Mouse (Mus musculus) G1E (cell line): Measurements from ENCODE around the gene Cdkn1a. TPM values are rescaled to one million over a fixed set of nuclear protein-coding genes. Genes with fewer than 3 reads are reported as not detected.
"Not testable (repeated sequence)": the region's sequence is repeated elsewhere in the genome, so short reads cannot be mapped to it uniquely, and the experiment has no call there.

Source experiments
- ATAC-seq: 2 replicates; pipeline ENCODE4 v1.8.0; 2016; ENCODE audit warnings: mild to moderate bottlenecking; ENCODE audit not compliant: insufficient number of reproducible peaks, poor library complexity, low FRiP score, severe bottlenecking; ENCODE audit errors: extremely low read depth
- DNase-seq: peaks from one replicate; pipeline ENCODE4 v3.0.0; 2012; ENCODE audit warnings: low spot score
- H3K27me3 ChIP-seq: 2 replicates; pipeline ENCODE4 v1.6.1; 2012; ENCODE audit warnings: mild to moderate bottlenecking, low read length, inconsistent platforms; ENCODE audit not compliant: insufficient read depth
- H3K36me3 ChIP-seq: replicated peaks from 2 replicates; pipeline ENCODE3; 2012; ENCODE audit warnings: mild to moderate bottlenecking, inconsistent platforms
- H3K4me1 ChIP-seq: 2 replicates; pipeline ENCODE4 v1.6.1; 2012; ENCODE audit warnings: low read depth, low read length, inconsistent platforms, mixed read lengths; ENCODE audit not compliant: insufficient read depth
- H3K4me3 ChIP-seq: 2 replicates; pipeline ENCODE4 v1.5.1; 2012; ENCODE audit warnings: low read depth, mild to moderate bottlenecking, inconsistent platforms, low read length, moderate library complexity, mixed read lengths
- H3K9me3 ChIP-seq: replicated peaks from 2 replicates; pipeline ENCODE4 v1.6.1; 2012; ENCODE audit warnings: inconsistent platforms
- CTCF ChIP-seq: IDR thresholded peaks from 2 replicates; pipeline ENCODE4 v1.5.1; 2012; ENCODE audit warnings: low read depth, low read length, inconsistent platforms, mixed read lengths
- GATA1 ChIP-seq: IDR thresholded peaks from 2 replicates; pipeline ENCODE4 v1.6.1; 2012; ENCODE audit warnings: borderline replicate concordance, low read length, inconsistent platforms, mixed read lengths
- GATA2 ChIP-seq: IDR thresholded peaks from 2 replicates; pipeline ENCODE4 v1.6.1; 2012; ENCODE audit warnings: low read depth, low read length, inconsistent platforms, borderline replicate concordance
- POLR2AphosphoS5 ChIP-seq: IDR thresholded peaks from 2 replicates; pipeline ENCODE4 v1.6.1; 2012; ENCODE audit warnings: low read depth, low read length, inconsistent platforms; ENCODE audit not compliant: insufficient replicate concordance
- TAL1 ChIP-seq: conservative IDR thresholded peaks from 2 replicates; pipeline ENCODE4 v1.6.1; 2012; ENCODE audit warnings: low read depth, low read length, inconsistent platforms, mixed read lengths
- polyA plus RNA-seq: library from polyadenylated mRNA; stranded (reverse); fragments of >175 nt; gene quantifications from 2 replicates; pipeline ENCODE4 v1.2.3, GENCODE M21; 2012
- total RNA-seq, 2 experiments: library from RNA; stranded (forward) in 1 of 2; stranded (reverse) in 1 of 2; fragments of 200-1000 nt in 1 of 2; fragments of >200 nt in 1 of 2; fragmentation: Nextera tagmentation in 1 of 2; gene quantifications; 2 replicates each; pipeline ENCODE4 v1.2.3; 2014 to 2017

Gene Cdkn1a
- total and polyA plus RNA-seq, 3 experiments = 21.4 to 234 (median 145) TPM

DNA sequence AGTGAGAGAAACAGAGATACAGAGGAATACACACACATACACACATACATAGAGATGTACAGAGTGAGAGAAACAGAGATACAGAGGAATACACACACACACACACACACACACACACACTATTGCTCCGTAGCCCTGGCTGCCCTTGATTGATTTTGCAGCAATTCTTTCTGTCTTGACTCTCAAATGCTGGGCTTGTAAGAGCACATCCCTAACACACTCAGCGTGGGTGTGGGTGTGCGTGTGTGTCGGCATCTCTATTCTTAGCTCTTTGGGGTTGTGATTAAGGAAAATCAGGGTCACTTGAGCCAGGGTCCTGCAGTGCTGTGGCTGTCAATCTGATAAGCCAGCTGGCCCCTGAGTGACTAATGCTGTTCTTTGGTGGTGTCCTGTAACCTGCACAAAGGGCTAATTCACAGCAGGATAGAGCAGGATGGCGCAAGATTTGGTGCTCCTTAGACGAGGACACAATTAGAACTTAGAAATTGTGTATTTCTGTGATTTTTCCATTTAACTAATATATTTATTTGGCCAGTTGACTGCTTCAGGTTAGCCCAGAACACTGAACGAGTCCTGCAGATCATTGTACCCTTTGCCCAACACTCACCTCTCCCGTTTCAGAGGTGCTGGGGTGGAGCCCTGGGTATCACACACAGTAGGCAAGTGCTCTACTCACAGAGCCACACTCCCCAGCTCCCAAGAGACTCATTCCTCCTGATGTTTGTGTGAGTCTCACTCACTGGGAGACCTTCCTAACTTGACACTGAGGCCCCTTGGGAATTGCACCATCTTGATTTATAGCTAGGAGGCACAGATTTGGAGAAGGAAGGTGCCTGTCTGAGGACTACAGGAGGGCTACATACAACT is 27.4 kb upstream of the Cdkn1a start:
- no peaks in the 10 kb centered on the region for H3K9me3 ChIP-seq
- ATAC-seq = no peak
- peaks cover 34% of the 10 kb centered on the region for H3K4me1 ChIP-seq
- no peak for DNase-seq
- H3K27me3 ChIP-seq = peaks cover 32% of the 10 kb centered on the region
- H3K36me3 ChIP-seq = peaks cover 25% of the 10 kb centered on the region
- H3K4me3 ChIP-seq = no peak overlapping the region
- TF ChIP-seq CTCF = no peak
- TF ChIP-seq TAL1 = no peak
- no peak for TF ChIP-seq GATA2
- no peak for TF ChIP-seq GATA1
- no peak for TF ChIP-seq POLR2AphosphoS5

DNA sequence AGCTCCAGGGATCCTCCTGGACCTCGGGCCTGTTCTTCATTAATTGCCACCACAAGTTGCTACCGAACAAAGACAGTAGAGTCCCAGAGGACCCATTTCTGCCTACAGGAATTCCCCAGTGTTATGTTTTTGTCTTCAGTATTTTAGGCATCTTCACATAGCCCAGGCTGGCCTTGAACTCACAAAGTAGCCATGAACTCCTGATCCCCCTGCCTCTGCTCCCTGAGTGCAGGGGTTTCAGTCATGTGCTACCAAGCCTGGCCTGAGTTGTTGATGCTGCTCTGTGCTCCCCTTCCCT is 26.8 kb upstream of the Cdkn1a start:
- TF ChIP-seq CTCF = no peak
- TF ChIP-seq GATA2 = no peak
- no peak for TF ChIP-seq TAL1
- TF ChIP-seq GATA1 = no peak
- no peak for TF ChIP-seq POLR2AphosphoS5
- Histone ChIP-seq H3K9me3 (no peaks in the 10 kb centered on the region), H3K4me1 (peaks cover 33% of the 10 kb centered on the region), H3K36me3 (peaks cover 23% of the 10 kb centered on the region), H3K4me3 (no peak overlapping the region), H3K27me3 (peaks cover 31% of the 10 kb centered on the region)
- DNase-seq (no peak), ATAC-seq (no peak)

DNA sequence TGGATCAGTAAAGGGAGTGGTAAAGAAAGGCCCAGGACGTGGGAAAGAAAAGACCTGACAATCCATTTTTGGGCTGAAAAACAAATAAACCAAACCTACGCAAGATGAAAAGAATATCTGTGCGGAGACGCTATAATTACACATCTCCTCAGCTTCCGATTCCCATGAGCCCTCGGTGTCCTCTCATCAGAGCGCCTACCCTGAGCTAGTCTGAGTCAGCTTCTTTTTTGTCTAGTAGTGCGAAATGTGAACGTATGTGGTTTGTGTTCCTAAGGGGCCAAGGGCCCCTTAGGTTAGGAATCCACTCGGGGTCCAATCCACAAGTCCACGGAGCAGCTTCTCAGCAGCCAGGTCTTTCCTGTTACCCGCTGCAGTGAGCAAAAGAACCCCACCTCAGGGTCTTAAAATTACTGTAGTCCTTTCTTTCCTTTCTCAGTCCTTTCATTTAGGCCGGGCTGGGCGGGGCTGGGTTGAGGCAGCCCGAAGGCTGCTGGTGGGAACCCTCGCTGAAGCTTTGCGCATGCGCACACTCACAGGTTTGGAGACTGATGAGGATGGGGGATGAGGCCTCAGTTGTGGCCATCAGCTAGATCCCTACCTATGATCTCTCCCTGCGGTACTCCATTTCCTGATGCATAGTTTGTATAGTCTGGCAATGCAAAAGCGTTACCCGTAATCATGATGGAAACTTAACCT is 25.4 kb upstream of the Cdkn1a start:
- H3K27me3 ChIP-seq = peaks cover 31% of the 10 kb centered on the region
- peaks cover 27% of the 10 kb centered on the region for H3K4me1 ChIP-seq
- TF ChIP-seq CTCF (no peak), GATA2 (no peak), GATA1 (no peak), POLR2AphosphoS5 (no peak), TAL1 (no peak)
- H3K36me3 ChIP-seq = peaks cover 24% of the 10 kb centered on the region
- H3K9me3 ChIP-seq = no peaks in the 10 kb centered on the region
- no peak for ATAC-seq
- no peak for DNase-seq
- H3K4me3 ChIP-seq = no peak overlapping the region

DNA sequence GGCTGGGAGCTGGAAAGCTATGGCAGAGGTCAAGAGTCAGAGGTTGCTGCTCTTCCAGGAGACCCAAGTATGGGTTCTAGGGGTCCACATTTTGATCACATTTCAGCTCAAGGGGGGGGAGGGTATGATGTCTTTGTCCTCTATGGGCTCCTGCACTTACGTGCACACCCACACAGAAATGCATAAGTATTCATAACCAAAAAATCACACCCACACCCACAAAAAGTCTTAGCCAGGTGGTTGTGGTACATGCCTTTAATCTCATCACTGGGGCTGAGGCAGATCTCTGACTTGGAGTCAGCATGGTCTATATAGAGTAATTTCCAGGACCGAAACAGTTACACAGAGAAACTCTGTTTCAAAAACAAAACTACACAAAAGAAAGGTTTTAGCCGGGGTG is 24.8 kb upstream of the Cdkn1a start:
- peaks cover 23% of the 10 kb centered on the region for H3K36me3 ChIP-seq
- DNase-seq = no peak
- no peak overlapping the region for H3K4me3 ChIP-seq
- H3K27me3 ChIP-seq = peaks cover 28% of the 10 kb centered on the region
- ATAC-seq = no peak
- no peaks in the 10 kb centered on the region for H3K9me3 ChIP-seq
- H3K4me1 ChIP-seq = peaks cover 30% of the 10 kb centered on the region
- TF ChIP-seq POLR2AphosphoS5 (no peak), TAL1 (no peak), CTCF (no peak), GATA2 (no peak), GATA1 (no peak)

DNA sequence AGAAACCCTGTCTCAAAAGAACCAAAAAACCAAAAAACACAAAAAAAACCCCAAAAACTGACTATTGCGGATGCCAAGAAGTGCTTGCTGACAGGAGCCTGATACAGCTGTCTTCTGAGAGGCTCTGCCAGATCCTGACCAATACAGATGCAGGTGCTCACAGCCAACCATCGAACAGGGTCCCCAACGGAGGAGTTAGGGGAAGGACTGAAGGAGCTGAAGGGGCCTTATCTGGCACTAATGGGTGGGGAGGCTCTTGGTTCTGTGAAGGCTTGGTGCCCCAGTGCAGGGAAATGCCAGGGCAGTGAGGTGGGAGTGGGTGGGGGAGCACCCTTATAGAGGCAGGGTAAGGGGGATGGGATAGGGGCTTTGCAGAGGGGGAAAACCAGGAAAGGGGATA is 23.4 kb upstream of the Cdkn1a start:
- DNase-seq, H3K4me3 ChIP-seq: not testable (repeated sequence)

DNA sequence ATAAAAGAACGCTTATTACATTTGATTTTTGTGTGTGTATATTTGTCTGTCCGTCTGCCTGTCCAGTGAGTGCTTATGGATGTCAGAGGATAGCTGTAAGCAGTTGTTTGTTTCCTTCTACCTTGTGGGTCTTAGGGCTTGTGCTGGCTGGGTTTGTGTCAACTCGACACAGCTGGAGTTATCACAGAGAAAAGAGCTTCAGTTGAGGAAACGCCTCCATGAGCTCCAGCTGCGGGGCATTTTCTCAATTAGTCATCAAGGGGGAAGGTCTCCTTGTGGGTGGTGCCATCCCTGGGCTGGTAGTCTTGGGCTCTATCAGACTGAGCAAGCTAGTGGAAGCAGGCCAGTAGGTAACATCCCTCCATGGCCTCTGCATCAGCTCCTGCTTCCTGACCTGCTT is 22.9 kb upstream of the Cdkn1a start:
- ATAC-seq (no peak), DNase-seq (no peak)
- peaks cover 18% of the 10 kb centered on the region for H3K27me3 ChIP-seq
- peaks cover 23% of the 10 kb centered on the region for H3K36me3 ChIP-seq
- H3K4me1 ChIP-seq = peaks cover 31% of the 10 kb centered on the region
- no peak overlapping the region for H3K4me3 ChIP-seq
- no peaks in the 10 kb centered on the region for H3K9me3 ChIP-seq
- TF ChIP-seq POLR2AphosphoS5 = no peak
- TF ChIP-seq CTCF = no peak
- no peak for TF ChIP-seq TAL1
- TF ChIP-seq GATA2 = no peak
- TF ChIP-seq GATA1 = no peak

More for the DNA sequence above, 23.4 kb upstream of the Cdkn1a start:
- Histone ChIP-seq H3K36me3 (peaks cover 23% of the 10 kb centered on the region), H3K4me1 (peaks cover 30% of the 10 kb centered on the region), H3K27me3 (peaks cover 22% of the 10 kb centered on the region)
- H3K9me3 ChIP-seq, ATAC-seq: not testable (repeated sequence)

DNA sequence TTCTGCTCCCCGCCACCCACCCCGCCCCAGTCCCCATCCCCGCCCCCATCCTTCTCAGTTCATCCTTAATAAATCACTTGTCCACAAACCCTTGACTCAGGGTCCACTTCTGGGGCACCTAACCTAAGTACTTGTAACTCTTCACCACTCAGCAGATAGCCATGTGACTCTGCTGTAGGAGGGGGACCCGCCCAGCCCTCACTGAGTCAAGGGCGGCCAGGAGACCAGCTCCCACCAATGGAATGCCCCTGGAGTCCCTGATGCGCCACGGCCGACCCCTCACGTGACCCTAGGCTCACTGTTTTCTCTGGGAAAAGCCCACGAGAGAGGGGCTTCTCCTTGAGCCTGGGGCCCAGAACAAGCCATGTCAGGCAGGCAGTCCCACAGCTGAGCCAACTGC is 21.7 kb upstream of the Cdkn1a start:
- DNase-seq (no peak), ATAC-seq (no peak)
- no peak overlapping the region for H3K4me3 ChIP-seq
- no peaks in the 10 kb centered on the region for H3K9me3 ChIP-seq
- peaks cover 29% of the 10 kb centered on the region for H3K36me3 ChIP-seq
- H3K27me3 ChIP-seq = peaks cover 9% of the 10 kb centered on the region
- peaks cover 37% of the 10 kb centered on the region for H3K4me1 ChIP-seq
- TF ChIP-seq CTCF (no peak), TAL1 (no peak), POLR2AphosphoS5 (no peak), GATA1 (no peak), GATA2 (no peak)
